Mouse (Mus musculus) hematopoietic stem cell, adult 5-6 weeks (primary cell): ENCODE results near the gene Tusc2. TPM values are rescaled to one million over a fixed set of nuclear protein-coding genes. Genes with fewer than 3 reads are reported as not detected.

Source experiments
- ATAC-seq, 2 experiments: fragments of 125-278 bp in 1 of 2; replicated peaks in 1 of 2; 2 replicates each; pipeline ENCODE4 v1.8.0; 2016 to 2017; ENCODE audit warnings: inconsistent platforms in 2 of 2, mild to moderate bottlenecking in 2 of 2, moderate number of reproducible peaks in 2 of 2, low read depth in 1 of 2, moderate TSS enrichment in 1 of 2; ENCODE audit not compliant: low FRiP score in 2 of 2, poor library complexity in 2 of 2, severe bottlenecking in 2 of 2, insufficient read depth in 1 of 2, low TSS enrichment in 1 of 2
- total RNA-seq: library from RNA; stranded (forward); fragments of 172-1452, 232-1000 nt; gene quantifications from 2 replicates; pipeline ENCODE4 v1.2.3, GENCODE M21; 2017

Tusc2 gene
- total RNA-seq, 1 experiment from 2014 or later, result 23.7 TPM

DNA sequence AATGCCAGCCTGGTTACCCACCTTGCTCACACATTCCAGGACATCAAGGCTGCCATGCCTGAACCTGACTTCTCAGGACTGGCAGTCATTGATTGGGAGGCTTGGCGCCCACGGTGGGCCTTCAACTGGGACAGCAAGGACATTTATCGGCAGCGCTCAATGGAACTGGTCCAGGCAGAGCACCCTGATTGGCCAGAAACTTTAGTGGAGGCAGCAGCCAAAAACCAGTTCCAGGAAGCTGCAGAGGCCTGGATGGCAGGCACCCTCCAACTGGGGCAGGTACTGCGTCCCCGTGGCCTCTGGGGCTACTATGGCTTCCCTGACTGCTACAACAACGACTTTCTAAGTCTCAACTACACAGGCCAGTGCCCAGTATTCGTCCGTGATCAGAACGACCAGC is 14.8 kb downstream of the Tusc2 start:
- ATAC-seq, result no peak

DNA sequence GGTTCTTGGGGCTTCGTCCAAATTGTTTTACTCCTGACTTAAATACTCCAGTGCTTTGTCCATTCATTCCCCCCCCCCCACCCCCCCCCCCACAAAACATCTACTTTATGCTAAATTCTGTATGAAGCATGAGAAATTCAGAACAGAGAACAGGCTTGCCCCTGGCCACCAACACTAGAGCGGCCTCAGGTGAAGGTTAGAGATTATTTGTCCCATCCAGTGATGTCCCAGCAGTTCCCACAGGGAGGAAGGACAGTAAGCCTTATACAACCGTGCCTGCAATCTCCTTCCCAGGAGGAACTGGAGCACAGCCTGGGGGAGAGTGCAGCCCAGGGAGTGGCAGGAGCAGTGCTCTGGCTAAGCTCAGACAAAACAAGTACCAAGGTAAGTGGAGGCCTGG is 15.5 kb downstream of the Tusc2 start, which contains the start of gene Naa80:
TSS of gene Naa80 (plus strand) at position 301 of the 400 bp plus-strand sequence.
- no peak for ATAC-seq

DNA sequence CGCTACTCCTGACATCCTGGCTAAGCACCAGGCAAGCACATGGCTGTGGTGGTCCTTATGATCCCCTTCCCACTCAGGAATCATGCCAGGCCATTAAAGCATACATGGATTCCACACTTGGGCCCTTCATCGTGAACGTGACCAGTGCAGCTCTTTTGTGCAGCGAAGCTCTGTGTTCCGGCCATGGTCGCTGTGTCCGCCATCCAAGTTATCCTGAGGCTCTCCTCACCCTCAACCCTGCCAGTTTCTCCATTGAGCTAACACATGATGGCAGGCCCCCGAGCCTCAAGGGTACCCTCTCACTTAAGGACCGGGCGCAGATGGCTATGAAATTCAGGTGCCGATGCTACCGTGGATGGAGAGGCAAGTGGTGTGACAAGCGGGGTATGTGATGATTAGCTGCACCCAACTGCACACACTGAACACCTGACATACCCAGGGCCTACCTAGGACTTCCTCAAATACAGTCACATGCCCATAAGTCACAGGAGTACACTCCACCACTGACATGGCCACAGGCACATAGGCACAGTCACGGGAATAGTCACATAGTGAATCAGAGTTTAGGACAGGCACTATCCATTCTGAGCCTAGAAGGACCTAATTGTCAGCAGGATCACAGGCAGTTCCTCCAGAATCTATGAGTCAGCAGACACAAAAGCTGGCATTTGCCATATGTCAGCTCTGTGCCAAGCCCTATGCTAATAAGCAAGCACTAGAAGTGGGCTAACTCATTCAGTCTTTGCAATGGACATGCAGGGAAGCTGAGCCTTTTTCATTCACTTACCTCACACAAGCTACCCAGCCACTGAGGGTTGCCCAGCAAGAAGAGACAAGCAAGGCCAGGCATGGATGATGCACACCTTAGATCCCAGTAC is 16.2 kb downstream of the Tusc2 start:
- ATAC-seq, result no peak

DNA sequence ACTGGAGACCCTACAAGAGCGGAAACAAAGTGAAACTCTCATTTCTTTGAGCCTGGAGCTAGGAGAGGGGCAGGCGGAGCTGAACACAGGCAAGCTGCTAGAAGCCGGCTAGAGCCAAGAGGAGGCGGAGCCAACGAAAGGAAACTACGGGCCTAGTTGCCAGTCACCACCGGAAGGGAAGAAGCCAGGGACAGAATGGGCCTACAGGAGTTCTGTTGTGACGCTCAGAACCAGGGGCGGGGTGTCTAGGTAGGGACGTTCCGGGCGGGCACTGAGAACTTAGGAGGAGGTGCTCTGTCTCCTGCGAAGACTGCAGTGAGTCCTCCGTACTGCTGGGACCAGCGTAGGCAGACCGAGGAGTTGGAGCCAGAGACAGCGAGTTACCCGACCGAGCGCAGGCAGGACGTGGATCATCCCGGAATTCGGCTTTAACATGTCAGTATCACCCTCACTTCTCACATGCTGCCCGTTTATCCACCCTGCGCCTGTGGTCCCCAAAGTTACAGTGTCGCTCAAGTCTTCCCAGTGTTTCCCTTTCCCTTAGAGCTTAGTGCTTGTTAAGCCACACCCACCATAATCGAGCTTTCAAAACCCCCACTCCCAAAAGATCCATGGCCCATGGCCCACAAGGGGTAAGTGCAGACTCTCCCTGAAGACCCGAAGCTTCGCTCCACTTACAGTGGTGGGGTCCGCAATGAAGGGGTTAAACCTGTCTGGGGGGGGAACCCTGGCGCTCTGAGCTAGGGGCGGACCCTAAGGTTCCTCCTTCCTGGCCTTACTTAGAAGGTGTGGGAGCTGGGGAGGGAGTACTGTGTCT is 17.7 kb downstream of the Tusc2 start, which contains the start of gene Hyal3:
TSS of gene Hyal3 (plus strand) at position 318 of the 817 bp plus-strand sequence.
- ATAC-seq, result peak; percentile 68 to 83

DNA sequence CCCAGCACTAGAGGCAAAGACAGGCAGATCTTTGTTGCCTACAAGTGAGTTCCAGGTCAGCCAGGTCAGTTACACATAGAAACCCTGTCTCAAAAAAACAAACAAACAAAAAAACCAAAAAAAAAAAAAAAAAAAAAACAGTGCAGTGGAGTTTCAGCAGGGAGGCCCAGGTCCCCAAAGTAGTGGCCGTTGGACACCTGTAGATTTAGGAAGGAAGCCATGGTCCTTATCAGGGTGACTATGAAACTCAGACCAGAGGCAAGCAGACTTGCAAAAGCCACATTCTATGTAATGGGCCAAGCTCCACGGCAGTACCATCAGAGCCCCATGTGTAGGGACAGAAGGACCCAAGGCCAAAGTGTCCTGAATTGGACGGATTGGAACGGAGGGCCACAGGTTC is 18.5 kb downstream of the Tusc2 start:
- ATAC-seq, result no peak

DNA sequence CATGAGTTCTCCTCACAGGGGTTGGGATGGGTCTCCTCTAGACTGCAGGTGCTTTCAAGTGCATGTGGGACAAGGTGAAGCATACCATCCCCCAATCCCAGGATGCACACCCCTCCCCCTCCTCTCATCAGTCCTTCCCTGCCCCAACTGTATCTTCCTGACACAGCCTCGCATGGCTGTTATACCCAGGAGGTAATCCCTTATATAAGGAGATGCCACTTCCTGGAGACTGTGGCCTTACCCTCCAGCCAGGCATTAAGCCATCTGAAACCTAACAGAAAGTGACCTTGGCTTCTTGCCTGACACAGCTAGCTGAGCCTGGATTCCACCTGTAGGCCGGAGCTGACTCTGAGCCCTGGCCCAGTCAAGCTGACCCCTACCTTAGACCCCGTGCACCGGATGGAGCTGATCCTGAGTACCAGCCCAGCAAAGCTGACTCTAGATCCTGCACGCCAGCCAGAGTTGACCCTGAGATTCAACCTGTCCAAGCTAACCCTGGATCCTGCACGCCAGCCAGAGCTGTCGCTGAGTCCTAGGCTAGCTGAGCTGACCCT is 19.5 kb downstream of the Tusc2 start:
- no peak for ATAC-seq

DNA sequence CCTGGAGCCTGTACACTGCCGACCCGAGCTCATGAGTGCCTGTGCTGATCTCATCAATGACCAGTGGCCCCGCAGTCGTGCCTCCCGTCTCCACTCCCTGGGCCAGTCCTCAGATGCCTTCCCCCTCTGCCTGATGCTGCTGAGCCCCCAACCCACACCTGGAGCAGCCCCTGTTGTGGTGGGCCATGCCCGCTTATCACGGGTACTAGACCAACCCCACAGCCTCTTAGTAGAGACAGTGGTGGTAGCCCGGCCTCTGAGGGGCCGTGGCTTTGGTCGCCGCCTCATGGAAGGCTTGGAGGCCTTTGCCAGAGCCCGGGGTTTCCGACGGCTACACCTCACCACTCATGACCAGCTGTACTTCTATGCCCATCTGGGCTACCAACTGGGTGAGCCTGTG is 20.1 kb downstream of the Tusc2 start:
- ATAC-seq, result no peak

DNA sequence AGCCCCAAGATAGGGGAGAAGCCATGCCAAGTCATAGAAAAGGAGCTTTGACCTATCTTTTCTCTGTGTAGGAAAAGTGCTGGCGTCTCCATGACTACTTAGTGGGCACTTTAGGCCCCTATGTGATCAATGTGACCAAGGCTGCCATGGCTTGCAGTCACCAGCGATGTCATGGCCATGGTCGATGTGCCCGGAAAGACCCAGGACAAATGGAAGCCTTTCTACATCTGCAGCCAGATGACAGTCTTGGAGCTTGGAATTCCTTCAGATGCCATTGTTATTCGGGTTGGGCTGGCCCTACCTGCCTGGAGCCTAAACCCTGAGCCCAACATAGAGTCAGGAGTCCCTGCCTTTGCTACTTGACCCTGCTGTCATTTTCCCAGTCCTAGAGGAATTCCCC is 23.4 kb downstream of the Tusc2 start:
- no peak for ATAC-seq

DNA sequence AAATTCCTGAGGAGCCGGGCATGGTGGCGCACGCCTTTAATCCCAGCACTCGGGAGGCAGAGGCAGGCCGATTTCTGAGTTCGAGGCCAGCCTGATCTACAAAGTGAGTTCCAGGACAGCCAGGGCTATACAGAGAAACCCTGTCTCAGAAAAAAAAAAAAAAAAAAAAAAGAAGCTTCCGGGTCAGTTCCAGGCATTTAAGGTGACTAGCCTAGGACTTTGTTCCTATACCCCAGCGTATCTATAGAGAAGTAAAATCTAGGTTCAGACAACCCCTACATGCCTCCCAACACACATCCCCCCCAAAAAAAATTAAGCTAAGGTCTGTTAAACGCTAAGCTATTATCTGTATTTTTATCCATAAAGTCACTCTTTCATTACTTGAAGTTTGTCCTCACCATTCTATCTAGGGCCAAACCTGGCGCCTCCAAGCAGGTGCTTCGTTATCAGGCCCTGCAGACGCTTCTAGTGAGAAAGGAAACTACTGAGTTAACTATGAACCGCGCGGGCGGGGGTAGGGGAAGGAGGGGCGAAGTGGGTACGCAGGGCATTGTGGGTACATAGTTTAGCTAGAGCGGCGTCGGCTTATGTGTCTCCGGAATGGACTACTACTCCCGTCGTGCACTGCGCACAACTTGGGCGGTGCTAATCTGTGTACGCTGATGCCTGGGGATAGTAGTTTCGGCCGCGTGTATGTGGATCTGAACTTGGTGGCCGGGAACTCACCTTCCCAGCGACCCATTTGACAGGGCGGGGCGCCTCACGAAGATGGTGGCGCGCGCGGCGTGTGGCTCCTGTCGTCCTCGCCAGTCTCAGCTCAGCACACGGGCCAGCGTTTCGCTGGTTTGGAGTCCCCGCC is 24.1 kb downstream of the Tusc2 start, which contains the start of gene Ifrd2:
TSS of gene Ifrd2 (plus strand) at position 669 of the 859 bp plus-strand sequence.
- peak; percentile 92 to 93 for ATAC-seq

DNA sequence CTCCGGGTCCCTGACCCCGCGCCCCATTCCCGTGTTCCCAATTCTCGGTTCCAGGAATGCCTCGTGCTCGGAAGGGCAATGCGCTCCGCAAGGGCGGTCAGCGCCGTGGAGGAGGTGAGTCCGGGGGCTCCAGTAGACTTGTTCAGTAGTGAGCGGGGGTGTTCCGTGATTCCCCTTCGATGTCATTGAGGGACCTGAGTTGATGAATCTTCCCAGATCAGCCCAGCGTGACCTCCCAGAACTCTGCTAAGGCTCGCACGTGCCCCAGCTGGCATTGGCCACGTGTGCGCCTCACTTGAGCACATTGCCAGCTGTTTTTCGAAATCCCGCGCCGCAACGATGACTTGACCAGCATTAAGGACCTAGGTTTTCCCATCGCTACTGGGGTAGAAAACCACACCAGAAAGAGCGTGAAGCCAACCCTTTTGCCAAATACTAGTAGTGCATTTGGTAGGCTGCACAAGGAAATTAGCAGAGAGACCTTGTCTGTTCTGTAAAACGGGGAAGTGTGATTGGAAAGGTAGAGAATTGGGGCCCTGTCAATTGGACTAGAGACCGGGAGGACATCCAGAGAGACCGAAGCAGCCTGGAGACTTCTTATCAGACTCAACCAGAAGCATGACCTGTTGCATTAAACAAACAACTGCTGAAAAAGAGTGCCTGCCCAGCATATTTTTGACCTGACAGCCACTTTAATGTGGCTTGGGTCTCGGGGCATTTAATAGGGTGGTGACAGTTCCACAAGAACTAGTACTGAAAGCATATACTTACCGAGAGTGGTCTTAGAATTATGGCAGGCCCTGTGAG is 25.0 kb downstream of the Tusc2 start:
- peak in 1 of 2 experiments; percentile 2; a peak in 1 of 4 replicates for ATAC-seq

DNA sequence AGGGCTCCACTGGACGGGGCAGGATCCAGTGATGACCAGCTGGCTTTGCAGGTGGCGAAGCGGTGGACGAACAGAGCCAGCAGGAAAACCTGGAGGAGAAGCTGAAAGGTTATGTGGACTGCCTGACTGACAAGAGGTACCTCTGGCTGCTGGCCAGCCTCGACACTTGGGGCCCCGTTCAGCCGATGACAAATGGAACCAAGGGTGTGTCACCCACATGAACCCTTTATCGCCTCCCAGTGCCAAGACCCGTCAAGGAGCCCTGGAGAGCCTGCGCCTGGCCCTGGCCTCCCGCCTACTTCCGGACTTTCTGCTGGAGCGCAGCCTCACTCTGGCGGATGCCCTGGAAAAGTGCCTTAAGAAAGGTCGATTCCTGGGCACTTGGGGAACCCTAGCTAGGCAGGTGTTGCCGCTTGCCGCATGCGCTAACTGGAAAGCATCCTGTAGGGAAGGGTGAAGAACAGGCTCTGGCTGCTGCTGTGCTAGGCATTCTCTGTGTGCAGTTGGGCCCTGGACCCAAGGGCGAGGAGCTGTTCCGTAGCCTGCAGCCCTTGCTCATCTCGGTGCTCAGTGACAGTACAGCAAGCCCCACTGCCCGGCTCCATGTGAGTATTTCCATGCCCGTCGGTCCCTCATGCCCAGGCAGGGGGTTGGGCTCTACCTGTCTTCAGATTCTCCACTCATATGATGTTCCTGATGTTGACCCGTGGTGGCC is 27.2 kb downstream of the Tusc2 start:
- ATAC-seq, result no peak

DNA sequence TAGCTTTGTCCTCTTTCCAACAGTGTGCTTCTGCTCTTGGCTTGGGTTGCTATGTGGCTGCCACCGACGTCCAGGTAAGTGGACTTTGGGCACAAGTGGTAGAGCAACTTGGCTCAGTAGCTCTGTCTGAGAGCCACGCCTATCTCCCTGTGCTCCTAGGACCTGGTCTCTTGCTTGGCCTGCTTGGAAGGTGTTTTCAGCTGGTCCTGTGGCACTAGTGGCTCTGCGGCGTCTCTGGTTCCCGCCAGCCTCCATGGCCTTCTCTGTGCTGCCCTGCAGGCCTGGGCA is 27.7 kb downstream of the Tusc2 start:
- ATAC-seq, result no peak

DNA sequence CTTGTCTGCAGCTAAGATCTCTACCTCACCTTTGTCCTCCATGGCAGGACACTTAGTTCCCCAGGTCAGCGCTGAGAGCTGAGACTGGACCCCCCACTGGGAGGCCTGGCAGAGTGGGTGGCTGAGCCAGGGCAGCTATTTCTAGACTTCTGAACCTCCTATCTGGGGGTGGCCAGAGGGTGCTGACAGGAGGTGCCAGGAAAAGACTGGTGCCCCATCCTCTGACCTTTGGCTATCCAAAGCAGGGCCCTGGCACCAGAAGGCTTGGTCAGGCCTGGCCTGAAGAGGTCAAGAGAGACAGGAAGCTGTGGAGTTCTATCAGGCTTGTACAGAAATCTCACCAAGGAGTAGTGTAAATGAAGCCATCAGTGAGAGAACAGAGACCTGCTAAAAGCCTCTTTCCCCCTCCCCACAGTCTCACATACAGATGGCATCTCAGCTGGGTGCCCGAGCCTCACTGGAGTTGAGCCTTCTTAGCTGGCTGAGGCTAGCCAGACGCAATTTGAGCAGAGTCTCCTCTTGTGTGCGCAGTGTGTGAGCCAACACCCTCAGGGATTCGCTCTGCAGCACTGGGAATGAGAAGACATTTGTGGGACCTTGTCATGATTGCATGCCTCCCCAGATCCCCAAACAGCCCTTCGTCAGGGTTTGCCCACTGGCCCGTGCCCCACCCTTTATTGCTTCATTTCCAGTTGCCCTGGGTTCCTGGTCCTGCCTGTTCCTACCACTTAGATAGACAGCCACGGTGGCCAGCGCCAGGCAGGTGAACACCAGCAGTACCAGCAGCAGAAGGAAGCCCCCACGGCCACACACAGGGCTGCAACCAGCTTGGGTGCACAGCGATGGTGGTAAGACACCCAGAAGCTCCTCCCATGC is 30.3 kb downstream of the Tusc2 start:
- ATAC-seq, result no peak

DNA sequence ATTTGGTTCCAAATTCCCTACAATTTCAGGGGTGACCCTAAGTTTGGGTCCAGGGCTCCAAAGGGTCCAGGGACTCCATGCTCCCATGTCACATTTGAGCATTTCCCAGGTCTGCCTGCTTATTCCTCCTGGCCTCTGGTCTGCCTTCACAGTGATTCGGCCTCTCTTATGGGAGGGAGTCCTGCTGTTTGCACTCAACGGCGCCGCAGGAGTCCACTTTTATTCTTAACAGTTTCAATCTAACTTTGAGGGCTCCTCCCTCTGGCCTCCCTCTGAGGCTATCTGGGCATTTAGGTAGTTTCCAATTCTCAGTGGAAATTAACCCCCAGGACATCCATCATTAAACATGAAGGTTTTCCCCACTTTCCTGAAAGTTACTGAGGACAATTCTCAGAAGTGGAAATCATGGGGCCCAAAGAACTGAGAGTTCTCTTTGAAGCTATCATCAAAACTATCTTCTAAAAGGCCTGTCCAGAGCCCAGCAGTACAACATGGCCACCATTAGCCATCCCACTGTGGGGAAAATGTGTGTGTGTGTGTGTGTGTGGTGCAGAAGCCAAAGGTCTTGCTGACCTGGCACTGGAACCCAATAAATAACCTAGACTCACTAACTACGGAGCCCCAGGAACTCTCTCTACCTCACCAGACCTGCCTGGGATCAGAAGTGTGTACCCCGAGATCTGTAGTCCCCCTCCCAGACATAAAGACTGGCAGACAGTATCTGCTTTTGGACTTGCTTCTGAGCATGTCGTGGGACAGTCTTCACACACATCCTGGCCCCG is 31.4 kb downstream of the Tusc2 start:
- no peak for ATAC-seq
